Mouse (Mus musculus) small intestine, adult 2 months (tissue): ENCODE measurements at regions not wholly inside any gene's neighbourhood (a gene's known extent, or its start where the extent isn't known, plus 50 kb on each side); places are given as distances from the start of the nearest gene placed in this dataset.
"Not testable (repeated sequence)": the region's sequence is repeated elsewhere in the genome, so short reads cannot be mapped to it uniquely, and the experiment has no call there.

Experiments used
- CTCF ChIP-seq: fragments of 200-500 bp; IDR thresholded peaks from 2 replicates; pipeline ENCODE4 v1.5.1; 2012; ENCODE audit warnings: low read depth, mild to moderate bottlenecking, control low read depth, inconsistent platforms, low read length, moderate library complexity, mixed read lengths; ENCODE audit not compliant: insufficient replicate concordance, insufficient read length; ENCODE audit errors: extremely low read depth
- POLR2A ChIP-seq: fragments of 200-500 bp; IDR thresholded peaks from 2 replicates; pipeline ENCODE4 v1.6.1; 2012; ENCODE audit warnings: low read depth, mild to moderate bottlenecking, control low read depth, inconsistent platforms, low read length, moderate library complexity

DNA sequence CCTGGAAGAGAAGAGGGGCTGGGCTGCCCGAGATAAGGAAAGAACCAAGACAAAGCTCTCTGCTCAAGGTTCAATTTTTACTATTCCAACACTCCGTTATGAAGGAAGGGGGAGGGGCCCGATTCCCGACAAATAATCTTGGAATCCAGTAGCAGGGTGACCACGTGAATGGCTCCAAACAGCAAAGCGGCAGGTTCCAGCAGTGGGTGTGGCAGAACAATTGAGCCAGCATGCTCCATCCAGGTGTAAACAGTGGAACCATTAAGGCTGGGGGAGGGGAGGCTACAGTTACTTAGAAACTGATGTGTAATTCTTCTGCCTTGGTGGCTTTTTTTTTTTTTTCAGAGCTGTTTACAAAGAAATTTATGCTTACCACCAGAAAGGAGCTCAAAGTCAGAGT lies 82.5 kb upstream of the Gdi2 start:
- not testable (repeated sequence) for TF ChIP-seq CTCF, POLR2A
